Mouse (Mus musculus): Measurements from ENCODE around the gene Gzmn.
"Not testable (repeated sequence)": the region's sequence is repeated elsewhere in the genome, so short reads cannot be mapped to it uniquely, and the experiment has no call there.

Gzmn gene

GRCm38 (mm10) chr14:56174499-56174898 is at the start of gene Gzmn:
Gzmn (minus strand) TSS chr14:56174599.
- no peak for DNase-seq

- no peak for DNase-seq
These were observed 36.9 kb upstream of the Gzmn start, which contains the start of gene Gzmf for GRCm38 (mm10) chr14:56211317-56211716. Gzmf (minus strand) TSS chr14:56211417.

GRCm38 (mm10) chr14:56205613-56206012 is 31.2 kb upstream of the Gzmn start:
- DNase-seq, result no peak

GRCm38 (mm10) chr14:56205021-56205420 is 30.6 kb upstream of the Gzmn start:
- DNase-seq, result peak in 1 of 2 experiments; percentile 26

- peak; percentile 66 to 78 for DNase-seq
These were observed 29.6 kb upstream of the Gzmn start for GRCm38 (mm10) chr14:56203975-56204374.

- DNase-seq, result no peak
These were observed 12.5 kb upstream of the Gzmn start for GRCm38 (mm10) chr14:56186946-56187345.

GRCm38 (mm10) chr14:56186521-56186920 is 12.1 kb upstream of the Gzmn start:
- no peak for DNase-seq

GRCm38 (mm10) chr14:56177651-56178050 is 3.3 kb upstream of the Gzmn start:
- DNase-seq, result peak in 1 of 2 experiments; percentile 37

- DNase-seq, result no peak
These were observed 1.0 kb downstream of the Gzmn start for GRCm38 (mm10) chr14:56173396-56173795.

- DNase-seq, result no peak
These were observed 1.7 kb downstream of the Gzmn start for GRCm38 (mm10) chr14:56172744-56173143.

- DNase-seq, result no peak
These were observed 6.4 kb downstream of the Gzmn start for GRCm38 (mm10) chr14:56168009-56168408.

GRCm38 (mm10) chr14:56162109-56162508 is 12.3 kb downstream of the Gzmn start:
- DNase-seq, result peak; percentile 15 to 23

GRCm38 (mm10) chr14:56159479-56159878 is 14.9 kb downstream of the Gzmn start, which contains the start of gene Gzmg:
Gzmg (minus strand) TSS chr14:56159579.
- not testable (repeated sequence) for DNase-seq

- no peak for DNase-seq
These were observed 19.1 kb downstream of the Gzmn start for GRCm38 (mm10) chr14:56155340-56155739.

GRCm38 (mm10) chr14:56133675-56134074 is 40.7 kb downstream of the Gzmn start:
- DNase-seq, result peak in 1 of 2 experiments; percentile 11

GRCm38 (mm10) chr14:56132508-56132907 is 41.9 kb downstream of the Gzmn start, which contains the start of gene Gzmd:
Gzmd (minus strand) TSS chr14:56132608.
- not testable (repeated sequence) for DNase-seq

- DNase-seq, result no peak
These were observed 46.1 kb downstream of the Gzmn start for GRCm38 (mm10) chr14:56128341-56128740.

GRCm38 (mm10) chr14:56123516-56123915 is 50.9 kb downstream of the Gzmn start:
- DNase-seq, result no peak

GRCm38 (mm10) chr14:56120525-56120924 is 53.9 kb downstream of the Gzmn start, which contains the start of gene Gzme:
Gzme (minus strand) TSS chr14:56120625.
- DNase-seq, result no peak
